ENCODE assay signal across 10 mouse cellular contexts in genomic region chr3:83416536-83416935, GRCm38 (mm10).
A peak's percentile ranks its signal among the peaks of the same experiment; 100 is the strongest.
DNase-seq lines count a peak whose midpoint lies in the region; ATAC-seq and TF ChIP-seq lines count a peak whose summit lies in the region.
"Had no signal": no experiment of that assay in that cellular context is flagged by ENCODE, and none has a peak within 500 bp of the region (broad histone marks: within the 10 kb centered on the region; RNA-seq: fewer than 3 reads in every experiment).

No protein-coding gene starts in this region.

- H3K36me3 ChIP-seq in midbrain, embryonic 10.5 days = no peaks in the 10 kb centered on the region
- H3K36me3 ChIP-seq in midbrain, embryonic 15.5 days (replicated peaks) = no peaks in the 10 kb centered on the region
- H3K36me3 ChIP-seq: G1E; midbrain, embryonic 12.5 days had no signal

- no peak overlapping the region for H3K4me3 ChIP-seq in gastrocnemius, adult 2 months
- H3K4me3 ChIP-seq in midbrain, embryonic 10.5 days = no peak overlapping the region
- H3K4me3 ChIP-seq in midbrain, embryonic 15.5 days = no peak overlapping the region
- no peak overlapping the region for H3K4me3 ChIP-seq in cortical plate, adult 2 months (ENCODE audit: insufficient read depth, low read length)
- H3K4me3 ChIP-seq: midbrain, embryonic 12.5 days had no signal

- intact Hi-C loops in gastrocnemius, adult 2 months (cut with DNase I) = no loop called here

- no peaks in the 10 kb centered on the region for H3K27me3 ChIP-seq in midbrain, embryonic 10.5 days (ENCODE audit: low read depth, poor library complexity, severe bottlenecking)
- H3K27me3 ChIP-seq in midbrain, embryonic 15.5 days (replicated peaks) = no peaks in the 10 kb centered on the region
- H3K27me3 ChIP-seq: midbrain, embryonic 12.5 days had no signal

- H3K9ac ChIP-seq in midbrain, embryonic 15.5 days = no peak overlapping the region
- H3K9ac ChIP-seq: midbrain, embryonic 12.5 days had no signal

- no peak for TF ChIP-seq POLR2A in cortical plate, adult 2 months (IDR thresholded peaks at IDR 0.05; ENCODE audit: extremely low read depth, insufficient read depth, low read length)

- no peaks in the 10 kb centered on the region for H3K4me1 ChIP-seq in midbrain, embryonic 10.5 days
- no peaks in the 10 kb centered on the region for H3K4me1 ChIP-seq in midbrain, embryonic 15.5 days
- no peaks in the 10 kb centered on the region for H3K4me1 ChIP-seq in cortical plate, adult 2 months (ENCODE audit: control insufficient read depth, insufficient read depth, low read length)
- H3K4me1 ChIP-seq: midbrain, embryonic 12.5 days had no signal

- no peak for ATAC-seq in midbrain, embryonic 15.5 days (replicated peaks)
- ATAC-seq in megakaryocyte-erythroid progenitor cell, adult 5-6 weeks (replicated peaks; ENCODE audit: low FRiP score, low TSS enrichment, poor library complexity, severe bottlenecking) = no peak
- no peak for ATAC-seq in inflammation-experienced regulatory T-cells, adult 6 months

- peak; percentile 46 for DNase-seq in gastrocnemius, adult 2 months
- no peak for DNase-seq in gastrocnemius, adult 8-10 months (ENCODE audit: low spot score in 2 of 2)
- peak; percentile 24 for DNase-seq in midbrain, embryonic 10.5 days (ENCODE audit: low spot score)
- DNase-seq in mesoderm, embryonic 11.5 days (ENCODE audit: low read depth, low spot score) = peak; percentile 7

- H3K9me3 ChIP-seq in midbrain, embryonic 10.5 days (replicated peaks) = no peaks in the 10 kb centered on the region
- H3K9me3 ChIP-seq in midbrain, embryonic 15.5 days = no peaks in the 10 kb centered on the region
- H3K9me3 ChIP-seq: midbrain, embryonic 12.5 days had no signal

- TF ChIP-seq CTCF in gastrocnemius, adult 2 months (IDR thresholded peaks at IDR 0.05) = peak; percentile 56
- peak; percentile 29; the same call in 1 of the 2 replicates for TF ChIP-seq CTCF in cortical plate, adult 2 months (IDR thresholded peaks at IDR 0.05; ENCODE audit: extremely low read depth, insufficient read depth, low read length)

- no peak overlapping the region for H3K4me2 ChIP-seq in midbrain, embryonic 15.5 days
- H3K4me2 ChIP-seq: midbrain, embryonic 12.5 days had no signal

- H3K27ac ChIP-seq in gastrocnemius, adult 2 months = no peak overlapping the region
- H3K27ac ChIP-seq in midbrain, embryonic 10.5 days (replicated peaks) = no peak overlapping the region
- no peak overlapping the region for H3K27ac ChIP-seq in midbrain, embryonic 15.5 days
- no peak overlapping the region for H3K27ac ChIP-seq in cortical plate, adult 2 months (ENCODE audit: insufficient read depth, low read length)
- H3K27ac ChIP-seq: midbrain, embryonic 12.5 days had no signal

Comparison
In these comparisons a context has a peak if more than half of its experiments do, and no peak if none do; other contexts are left out.
1. DNase-seq: peak in gastrocnemius, adult 2 months (single experiment), midbrain, embryonic 10.5 days (single experiment) and mesoderm, embryonic 11.5 days (single experiment); none in gastrocnemius, adult 8-10 months (0 of 2).